8 mouse cellular contexts compared by ENCODE assay signal in the genomic region with DNA sequence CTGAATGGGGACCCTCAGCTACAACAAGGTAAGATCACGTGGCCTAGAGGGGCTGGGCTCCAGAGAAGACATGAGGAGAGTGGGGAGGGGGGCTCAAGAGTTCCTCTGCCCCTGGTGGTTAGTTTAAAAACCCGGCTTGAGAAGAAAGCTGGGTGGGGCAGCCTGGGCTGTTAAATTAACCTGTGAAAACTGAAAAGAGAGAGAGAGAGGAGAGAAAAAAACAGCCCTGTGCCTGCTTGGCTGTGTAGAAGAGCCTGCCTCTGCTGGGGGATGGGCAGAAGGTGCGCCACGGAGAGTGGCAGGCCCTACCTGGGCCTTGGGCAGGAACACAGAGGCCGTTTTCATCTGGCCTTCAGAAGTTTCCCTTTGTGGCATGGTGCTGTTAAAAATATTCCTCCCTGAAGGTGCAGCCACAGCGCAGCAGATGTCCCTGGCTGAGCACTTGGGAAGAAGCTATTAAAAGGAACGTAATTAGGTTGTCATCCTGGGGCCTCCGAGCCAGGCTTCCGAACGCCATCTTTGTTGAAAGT.
A peak's percentile ranks its signal among the peaks of the same experiment; 100 is the strongest.
DNase-seq lines count a peak whose midpoint lies in the region; ATAC-seq and TF ChIP-seq lines count a peak whose summit lies in the region.

No protein-coding gene starts in this region.

- no peak for TF ChIP-seq EP300 in lung, postnatal 0 days (IDR thresholded peaks at IDR 0.05)

- H3K4me3 ChIP-seq in lung, postnatal 0 days (ENCODE audit: low read depth, low read length), result no peak overlapping the region
- H3K4me3 ChIP-seq in hindbrain, embryonic 15.5 days, result no peak overlapping the region
- no peak overlapping the region for H3K4me3 ChIP-seq in stomach, embryonic 16.5 days (replicated peaks; ENCODE audit: low read length)

- no peak overlapping the region for H3K4me2 ChIP-seq in lung, postnatal 0 days (replicated peaks; ENCODE audit: low read depth, low read length)
- H3K4me2 ChIP-seq in hindbrain, embryonic 15.5 days, result no peak overlapping the region
- no peak overlapping the region for H3K4me2 ChIP-seq in stomach, embryonic 16.5 days (ENCODE audit: low read depth, low read length)

- 0 out of 2 replicates have a peak, but pooled peaks have one; percentile 18 for ATAC-seq in lung, postnatal 0 days
- ATAC-seq in hindbrain, embryonic 15.5 days (ENCODE audit: low FRiP score, low read depth), result peak; percentile 62
- ATAC-seq in stomach, embryonic 16.5 days (ENCODE audit: insufficient read depth, low FRiP score), result 0 out of 2 replicates have a peak, but pooled peaks have one; percentile 14

- no peaks in the 10 kb centered on the region for H3K36me3 ChIP-seq in lung, postnatal 0 days (ENCODE audit: insufficient read depth, low read length)
- H3K36me3 ChIP-seq in hindbrain, embryonic 15.5 days, result no peaks in the 10 kb centered on the region
- no peaks in the 10 kb centered on the region for H3K36me3 ChIP-seq in stomach, embryonic 16.5 days (ENCODE audit: control insufficient read depth, insufficient read depth, low read length)

- DNase-seq in embryo, embryonic 10.5 days (ENCODE audit: low spot score), result peak; percentile 48
- DNase-seq in embryo, embryonic 10 days (ENCODE audit: low spot score), result no peak
- DNase-seq in lung, postnatal 0 days (ENCODE audit: low spot score), result no peak
- no peak for DNase-seq in lung, postnatal 4 days
- no peak for DNase-seq in kidney, postnatal 10 days
- DNase-seq in lung, postnatal 25 days (ENCODE audit: low spot score), result no peak

- no peak for TF ChIP-seq CTCF in lung, postnatal 0 days (IDR thresholded peaks at IDR 0.05)

- 46% methylated on average over 10 of the region's 10 CpGs for WGBS in lung, postnatal 0 days
- WGBS in hindbrain, embryonic 15.5 days, result 25% methylated on average over 10 of the region's 10 CpGs
- WGBS in stomach, embryonic 16.5 days, result 33% methylated on average over 10 of the region's 10 CpGs

- H3K9me3 ChIP-seq in lung, postnatal 0 days (ENCODE audit: low read length), result no peaks in the 10 kb centered on the region
- no peaks in the 10 kb centered on the region for H3K9me3 ChIP-seq in hindbrain, embryonic 15.5 days
- H3K9me3 ChIP-seq in stomach, embryonic 16.5 days (replicated peaks; ENCODE audit: control insufficient read depth, low read length), result no peaks in the 10 kb centered on the region

- H3K9ac ChIP-seq in lung, postnatal 0 days (replicated peaks; ENCODE audit: low read depth), result no peak overlapping the region
- H3K9ac ChIP-seq in hindbrain, embryonic 15.5 days, result no peak overlapping the region
- peak overlapping the region; percentile 27 for H3K9ac ChIP-seq in stomach, embryonic 16.5 days (ENCODE audit: low read length)

- H3K27me3 ChIP-seq in lung, postnatal 0 days (replicated peaks; ENCODE audit: insufficient read depth, low read length), result no peaks in the 10 kb centered on the region
- H3K27me3 ChIP-seq in hindbrain, embryonic 15.5 days, result no peaks in the 10 kb centered on the region
- no peaks in the 10 kb centered on the region for H3K27me3 ChIP-seq in stomach, embryonic 16.5 days (ENCODE audit: control insufficient read depth, insufficient read depth, low read length)

- H3K27ac ChIP-seq in lung, postnatal 0 days (ENCODE audit: low read length), result peak overlapping the region; percentile 26; the same call in 1 of the 2 replicates
- H3K27ac ChIP-seq in hindbrain, embryonic 15.5 days (replicated peaks), result peak overlapping the region; percentile 76
- peak overlapping the region; percentile 46; the same call in 1 of the 2 replicates for H3K27ac ChIP-seq in stomach, embryonic 16.5 days (ENCODE audit: low read length)

- H3K4me1 ChIP-seq in lung, postnatal 0 days (ENCODE audit: insufficient read depth, low read depth, low read length), result peaks cover 14% of the 10 kb centered on the region; the same call in 1 of the 2 replicates
- peaks cover 20% of the 10 kb centered on the region for H3K4me1 ChIP-seq in hindbrain, embryonic 15.5 days (replicated peaks)
- H3K4me1 ChIP-seq in stomach, embryonic 16.5 days (ENCODE audit: control insufficient read depth, insufficient read depth, low read length), result peaks cover 24% of the 10 kb centered on the region

Comparison
In these comparisons a context has a peak if more than half of its experiments do, and no peak if none do; other contexts are left out.
1. H3K27ac ChIP-seq: peak in every context shown above with its lines; median percentile 76 in hindbrain, embryonic 15.5 days; 46 in stomach, embryonic 16.5 days; 26 in lung, postnatal 0 days.